Mouse (Mus musculus): ENCODE results near the gene Ostn. TPM values are rescaled to one million over a fixed set of nuclear protein-coding genes. Genes with fewer than 3 reads are reported as not detected.

Ostn gene
- polyA plus RNA-seq, 1 experiment = 0.41 TPM

DNA sequence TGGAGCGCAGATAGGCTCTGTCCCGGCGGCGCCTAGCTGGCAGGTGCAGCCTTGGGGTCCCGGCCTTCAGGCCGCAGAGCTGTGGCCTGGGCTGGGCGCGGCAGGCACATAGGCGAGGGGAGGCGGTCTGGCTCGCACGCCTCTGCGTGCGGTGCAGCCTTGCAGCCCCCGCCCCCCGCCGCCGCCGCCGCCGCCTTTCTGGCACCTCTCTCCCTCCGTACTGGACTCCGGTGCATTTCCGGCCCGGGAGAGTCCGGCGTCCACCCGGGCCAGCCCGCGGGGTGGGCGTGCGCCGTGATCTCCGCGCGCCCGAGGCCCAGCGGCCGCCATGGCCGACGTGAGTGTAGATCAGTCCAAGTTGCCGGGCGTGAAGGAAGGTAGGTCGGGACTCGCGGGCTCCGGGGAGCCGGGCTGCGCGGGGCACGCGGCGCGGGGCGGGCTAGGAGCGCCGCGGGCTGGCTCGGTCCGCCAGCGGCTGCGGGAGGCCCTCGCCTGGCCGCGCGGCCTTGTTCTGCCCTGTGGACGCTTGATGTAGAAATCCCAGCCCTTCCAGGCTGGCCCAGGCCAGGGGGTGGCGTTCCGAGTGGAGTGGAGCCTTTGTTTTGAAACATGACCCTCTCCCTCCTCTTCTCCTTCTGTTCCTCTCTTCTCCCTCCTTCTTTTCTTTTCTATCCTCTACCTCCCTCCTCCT is 81.6 kb downstream of the Ostn start, which contains the start of gene Ccdc50:
Ccdc50 (plus strand) TSS at position 109 of the 691 bp plus-strand sequence.
- Histone ChIP-seq H3K4me1 (ENCODE audit: control insufficient read depth, insufficient read depth, low read length) (peaks cover 3% of the 10 kb centered on the region), H3K27ac (ENCODE audit: insufficient read depth, low read length) (peak within 1 kb of the TSS; percentile 85), H3K4me3 (replicated peaks; ENCODE audit: insufficient read depth, low read depth, low read length) (peak within 1 kb of the TSS; percentile 92), H3K27me3 (ENCODE audit: control insufficient read depth, insufficient read depth, low read length) (no peaks in the 10 kb centered on the region)
- DNase-seq = peak; percentile 84 to 88
- WGBS = under 1% methylated on average over 68 of the region's 69 CpGs
- no peak for TF ChIP-seq CTCF (IDR thresholded peaks at IDR 0.05; ENCODE audit: borderline replicate concordance, insufficient read depth, low read depth, low read length)
- TF ChIP-seq POLR2A (IDR thresholded peaks at IDR 0.05; ENCODE audit: borderline replicate concordance, insufficient read depth, low read length) = 0 out of 2 replicates have a peak, but pooled peaks have one; percentile 31

DNA sequence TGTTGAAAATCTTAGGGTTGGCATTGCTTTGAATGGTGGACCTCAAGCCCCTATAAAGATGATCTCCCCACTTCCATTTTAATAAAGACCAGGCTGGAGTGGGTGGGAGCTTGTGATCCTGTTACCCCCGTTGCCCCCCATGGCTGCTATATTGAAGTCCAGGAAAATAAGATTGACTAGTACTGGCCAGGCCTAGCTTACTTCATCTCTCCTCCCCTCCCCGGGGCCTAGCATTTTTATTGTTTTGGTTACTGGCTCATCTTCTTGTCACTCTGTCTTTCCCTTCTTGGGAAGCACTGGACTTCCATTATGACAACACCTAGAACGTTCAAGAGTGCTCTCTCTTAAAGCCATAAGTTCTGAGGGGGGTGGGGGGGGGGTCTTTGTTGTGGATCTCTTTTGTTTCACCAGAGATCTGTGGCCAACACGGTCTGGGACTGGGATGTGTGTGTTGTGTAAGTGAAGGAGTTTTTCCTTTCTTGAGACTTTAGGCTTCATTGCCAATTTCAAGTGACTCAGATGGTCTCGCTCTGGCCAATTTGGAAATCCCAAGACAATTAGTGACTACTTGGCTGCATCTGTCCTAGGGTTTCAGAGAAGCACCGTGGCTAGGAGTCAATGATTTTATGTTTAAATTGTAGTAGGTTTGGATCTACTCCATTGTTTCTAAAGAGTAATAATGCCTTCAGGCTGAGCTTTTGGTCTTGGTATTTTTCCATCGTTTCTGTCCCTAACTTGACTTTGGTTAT is 82.4 kb downstream of the Ostn start:
- 9% methylated on average over 7 of the region's 7 CpGs for WGBS
- TF ChIP-seq CTCF (IDR thresholded peaks at IDR 0.05; ENCODE audit: borderline replicate concordance, insufficient read depth, low read depth, low read length) = no peak
- TF ChIP-seq POLR2A (IDR thresholded peaks at IDR 0.05; ENCODE audit: borderline replicate concordance, insufficient read depth, low read length) = no peak
- Histone ChIP-seq H3K4me3 (replicated peaks; ENCODE audit: insufficient read depth, low read depth, low read length) (peak overlapping the region; percentile 92), H3K27me3 (ENCODE audit: control insufficient read depth, insufficient read depth, low read length) (no peaks in the 10 kb centered on the region), H3K4me1 (ENCODE audit: control insufficient read depth, insufficient read depth, low read length) (peaks cover 3% of the 10 kb centered on the region), H3K27ac (ENCODE audit: insufficient read depth, low read length) (peak overlapping the region; percentile 85; the same call in 1 of the 2 replicates)
- DNase-seq = peak; percentile 27 to 29

DNA sequence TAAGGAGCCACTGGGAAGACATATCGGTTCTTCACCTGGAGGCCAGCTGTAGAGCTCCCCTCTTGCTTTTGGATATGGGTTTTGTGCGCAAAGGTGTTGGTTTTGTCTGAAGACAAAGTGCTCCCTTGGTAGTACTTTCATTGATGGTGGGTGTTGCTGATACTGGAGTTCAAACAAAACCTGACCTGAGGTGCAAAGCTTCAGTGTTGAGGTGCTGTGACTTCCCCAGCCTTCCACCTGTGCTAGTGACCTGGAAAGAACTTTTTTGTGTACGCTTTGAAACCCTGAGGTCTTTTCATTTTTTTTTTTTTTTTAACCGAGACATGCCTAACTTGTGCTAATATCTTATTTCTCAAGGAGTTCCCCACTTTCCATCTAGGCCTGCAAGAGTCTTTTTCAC is 83.0 kb downstream of the Ostn start:
- DNase-seq = no peak
- TF ChIP-seq CTCF (IDR thresholded peaks at IDR 0.05; ENCODE audit: borderline replicate concordance, insufficient read depth, low read depth, low read length) (no peak), POLR2A (IDR thresholded peaks at IDR 0.05; ENCODE audit: borderline replicate concordance, insufficient read depth, low read length) (no peak)
- H3K4me3 ChIP-seq (replicated peaks; ENCODE audit: insufficient read depth, low read depth, low read length) = peak overlapping the region; percentile 20
- no peaks in the 10 kb centered on the region for H3K27me3 ChIP-seq (ENCODE audit: control insufficient read depth, insufficient read depth, low read length)
- 82% methylated on average over 4 of the region's 4 CpGs for WGBS
- peaks cover 3% of the 10 kb centered on the region for H3K4me1 ChIP-seq (ENCODE audit: control insufficient read depth, insufficient read depth, low read length)
- peak overlapping the region; percentile 50; the same call in 1 of the 2 replicates for H3K27ac ChIP-seq (ENCODE audit: insufficient read depth, low read length)

DNA sequence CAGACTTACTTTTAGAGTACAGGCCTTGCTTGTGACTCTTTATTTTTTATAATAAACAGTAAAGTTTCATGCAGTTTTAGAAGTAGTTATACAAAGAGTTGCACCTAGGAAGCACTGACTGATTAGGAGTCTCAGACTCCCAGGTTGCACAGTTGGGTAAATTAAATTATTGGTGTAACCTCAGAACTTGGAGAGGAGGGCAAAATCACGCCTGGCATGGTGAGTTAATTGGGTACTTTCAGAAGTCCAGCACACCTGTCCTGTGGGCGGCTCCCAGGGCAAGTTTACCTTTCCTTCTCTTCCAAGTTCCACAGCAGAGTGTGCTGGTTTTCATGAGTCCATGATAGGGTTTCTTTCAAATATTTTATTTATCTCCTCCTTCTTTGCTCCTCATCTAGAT is 84.6 kb downstream of the Ostn start:
- H3K27ac ChIP-seq (ENCODE audit: insufficient read depth, low read length) = no peak overlapping the region
- TF ChIP-seq CTCF (IDR thresholded peaks at IDR 0.05; ENCODE audit: borderline replicate concordance, insufficient read depth, low read depth, low read length) (no peak), POLR2A (IDR thresholded peaks at IDR 0.05; ENCODE audit: borderline replicate concordance, insufficient read depth, low read length) (no peak)
- DNase-seq = no peak
- no peak overlapping the region for H3K4me3 ChIP-seq (replicated peaks; ENCODE audit: insufficient read depth, low read depth, low read length)
- H3K4me1 ChIP-seq (ENCODE audit: control insufficient read depth, insufficient read depth, low read length) = peaks cover 3% of the 10 kb centered on the region
- no peaks in the 10 kb centered on the region for H3K27me3 ChIP-seq (ENCODE audit: control insufficient read depth, insufficient read depth, low read length)
- WGBS = 74% methylated on average over 2 of the region's 2 CpGs

DNA sequence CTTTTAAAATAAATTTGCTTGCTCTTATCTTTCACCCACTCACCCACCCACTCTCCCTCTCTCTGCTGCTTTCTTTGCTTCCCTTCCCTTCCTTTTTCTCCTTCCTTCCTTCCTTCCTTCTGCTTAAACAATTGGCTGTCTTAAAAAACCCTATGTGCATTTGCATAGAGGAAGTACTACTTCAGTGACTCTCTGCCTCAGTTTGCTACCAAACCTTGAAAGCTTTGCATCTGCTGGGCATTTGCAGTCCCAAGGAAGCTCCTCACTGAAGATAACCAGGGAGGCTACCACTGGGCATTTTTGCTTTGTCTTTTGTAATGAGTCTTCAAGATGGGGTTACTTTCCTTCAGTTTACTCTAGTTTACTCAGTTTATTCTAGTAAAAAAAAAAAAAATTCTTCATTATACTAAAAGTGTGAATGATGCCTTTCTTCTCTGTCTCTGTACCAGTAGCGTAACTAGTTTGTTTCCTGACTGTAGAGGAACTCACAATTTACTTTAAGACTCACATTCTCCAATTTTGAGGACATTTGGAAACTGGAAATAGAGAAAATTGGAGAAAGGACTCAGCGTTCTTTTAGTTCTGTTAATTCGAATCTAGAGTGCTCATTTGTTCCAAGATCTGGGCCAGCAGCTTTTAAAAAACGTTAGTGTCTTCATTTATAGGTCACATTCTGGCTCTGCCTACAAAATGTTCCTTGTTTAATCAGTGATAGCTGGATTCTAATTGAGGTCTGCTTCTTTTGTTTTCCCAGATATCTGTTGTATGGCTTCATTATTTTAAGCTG is 88.2 kb downstream of the Ostn start:
- Histone ChIP-seq H3K4me1 (ENCODE audit: control insufficient read depth, insufficient read depth, low read length) (peaks cover 3% of the 10 kb centered on the region), H3K4me3 (replicated peaks; ENCODE audit: insufficient read depth, low read depth, low read length) (no peak overlapping the region), H3K27ac (ENCODE audit: insufficient read depth, low read length) (no peak overlapping the region), H3K27me3 (ENCODE audit: control insufficient read depth, insufficient read depth, low read length) (no peaks in the 10 kb centered on the region)
- no peak for TF ChIP-seq POLR2A (IDR thresholded peaks at IDR 0.05; ENCODE audit: borderline replicate concordance, insufficient read depth, low read length)
- no peak for TF ChIP-seq CTCF (IDR thresholded peaks at IDR 0.05; ENCODE audit: borderline replicate concordance, insufficient read depth, low read depth, low read length)
- WGBS = 44% methylated on average over 4 of the region's 4 CpGs
- DNase-seq = peak in 1 of 2 experiments; percentile 14

DNA sequence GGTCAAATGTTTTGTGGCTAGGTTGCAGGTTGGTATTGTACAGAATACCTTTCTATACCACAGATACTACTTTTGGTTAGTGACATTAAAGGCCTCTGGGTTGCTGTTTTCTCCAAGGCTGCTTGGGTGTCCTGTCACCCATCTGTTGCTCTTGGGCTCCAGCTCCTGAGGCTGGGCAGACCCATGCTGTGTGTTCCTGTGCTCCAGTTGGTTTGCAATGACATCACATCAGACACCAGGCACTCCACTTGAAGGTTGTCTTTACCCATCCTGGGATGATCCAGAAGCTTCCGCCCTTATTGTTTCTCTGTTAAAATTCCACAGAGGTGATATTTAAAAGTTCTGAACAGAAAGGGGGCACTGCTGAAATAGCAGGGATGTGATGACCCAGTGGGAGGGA is 89.7 kb downstream of the Ostn start:
- peaks cover 3% of the 10 kb centered on the region; the same call in 1 of the 2 replicates for H3K4me1 ChIP-seq (ENCODE audit: control insufficient read depth, insufficient read depth, low read length)
- TF ChIP-seq CTCF (IDR thresholded peaks at IDR 0.05; ENCODE audit: borderline replicate concordance, insufficient read depth, low read depth, low read length) = no peak
- no peak for TF ChIP-seq POLR2A (IDR thresholded peaks at IDR 0.05; ENCODE audit: borderline replicate concordance, insufficient read depth, low read length)
- H3K4me3 ChIP-seq (replicated peaks; ENCODE audit: insufficient read depth, low read depth, low read length) = no peak overlapping the region
- no peak overlapping the region for H3K27ac ChIP-seq (ENCODE audit: insufficient read depth, low read length)
- WGBS = 86% methylated on average over 1 of the region's 1 CpGs
- no peaks in the 10 kb centered on the region for H3K27me3 ChIP-seq (ENCODE audit: control insufficient read depth, insufficient read depth, low read length)
- DNase-seq = peak in 1 of 2 experiments; percentile 45

DNA sequence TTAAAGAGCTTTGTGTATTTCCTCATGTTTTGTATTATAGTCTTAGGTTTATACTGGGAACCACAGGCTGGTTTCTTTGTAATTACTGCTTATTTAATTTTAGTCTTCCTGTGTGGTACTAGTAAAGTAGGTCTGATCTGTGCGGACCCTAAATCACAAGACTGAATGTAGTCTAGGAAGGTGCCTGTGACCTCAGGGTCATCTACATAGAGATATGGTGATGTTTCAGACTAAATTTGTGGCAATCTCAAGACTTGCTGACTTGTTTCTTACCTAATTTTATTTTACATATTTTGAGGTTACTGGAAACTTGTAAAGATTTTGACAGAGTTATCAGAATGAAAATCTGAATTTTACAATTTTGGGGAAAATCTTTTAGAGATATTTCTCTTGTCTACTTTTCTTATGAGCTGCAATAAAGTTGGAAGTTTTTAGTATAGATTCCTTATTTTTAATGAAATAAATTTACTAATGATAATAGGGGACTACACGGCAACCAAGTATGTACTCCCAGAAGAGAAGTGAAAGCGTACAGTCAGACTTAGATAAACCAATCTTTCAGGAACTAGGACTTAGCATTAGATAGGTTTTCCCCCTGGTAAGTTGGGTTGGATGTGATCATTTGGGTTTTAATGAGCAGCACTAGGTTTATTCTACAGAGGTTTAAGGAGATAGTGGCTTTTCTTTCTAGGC is 91.9 kb downstream of the Ostn start:
- no peaks in the 10 kb centered on the region for H3K27me3 ChIP-seq (ENCODE audit: control insufficient read depth, insufficient read depth, low read length)
- no peak overlapping the region for H3K27ac ChIP-seq (ENCODE audit: insufficient read depth, low read length)
- H3K4me3 ChIP-seq (replicated peaks; ENCODE audit: insufficient read depth, low read depth, low read length) = no peak overlapping the region
- peaks cover 3% of the 10 kb centered on the region; the same call in 1 of the 2 replicates for H3K4me1 ChIP-seq (ENCODE audit: control insufficient read depth, insufficient read depth, low read length)
- TF ChIP-seq POLR2A (IDR thresholded peaks at IDR 0.05; ENCODE audit: borderline replicate concordance, insufficient read depth, low read length) (no peak), CTCF (IDR thresholded peaks at IDR 0.05; ENCODE audit: borderline replicate concordance, insufficient read depth, low read depth, low read length) (no peak)
- DNase-seq = no peak
- WGBS = 94% methylated on average over 3 of the region's 3 CpGs
